Comparison of ENCODE assay signal across 8 mouse cellular contexts in genomic region chr5:30647396-30647795, GRCm38 (mm10). TPM values are rescaled to one million over a fixed set of nuclear protein-coding genes. Genes with fewer than 3 reads are reported as not detected.
A peak's percentile ranks its signal among the peaks of the same experiment; 100 is the strongest.
DNase-seq lines count a peak whose midpoint lies in the region; ATAC-seq and TF ChIP-seq lines count a peak whose summit lies in the region.

No protein-coding gene starts in this region.

- in situ Hi-C loops in CH12.LX (cut with MboI; ENCODE audit: low pct_ligation_motif_present, low pct_unique_long_range_greater_than_20kb, low sequenced_read_pairs) = loop anchor here (10.0 kb wide), 1 partner anchor 223 kb away; no protein-coding TSS in a partner anchor

- dilution Hi-C loops in CH12.LX (cut with MboI; ENCODE audit: extremely low pct_ligation_motif_present, extremely low pct_unique_long_range_greater_than_20kb, low sequenced_read_pairs) = loop anchor here (25.0 kb wide), 1 partner anchor 110 kb away; the partner anchor contains the start of gene Cib4

- peak overlapping the region; percentile 61; the same call in 1 of the 2 replicates for H3K9ac ChIP-seq in CH12.LX (ENCODE audit: insufficient read depth, low read depth)
- H3K9ac ChIP-seq in forebrain, embryonic 11.5 days (ENCODE audit: low read length) = peak overlapping the region; percentile 71
- peak overlapping the region; percentile 42 for H3K9ac ChIP-seq in liver, embryonic 14.5 days (replicated peaks)

- no peak for TF ChIP-seq RAD21 in CH12.LX (IDR thresholded peaks at IDR 0.05; ENCODE audit: low read depth, low read length)

- H3K9me3 ChIP-seq in heart, embryonic 10.5 days = no peaks in the 10 kb centered on the region
- H3K9me3 ChIP-seq in CH12.LX (replicated peaks; ENCODE audit: low read length) = no peaks in the 10 kb centered on the region
- no peaks in the 10 kb centered on the region for H3K9me3 ChIP-seq in forebrain, embryonic 11.5 days (ENCODE audit: control insufficient read depth, low read length)
- no peaks in the 10 kb centered on the region for H3K9me3 ChIP-seq in liver, embryonic 14.5 days (ENCODE audit: control insufficient read depth, low read length)

- TF ChIP-seq EP300 in CH12.LX (IDR thresholded peaks at IDR 0.05; ENCODE audit: low read length) = no peak
- no peak for TF ChIP-seq EP300 in liver, embryonic 14.5 days (IDR thresholded peaks at IDR 0.05; ENCODE audit: low read depth)

- H3K27me3 ChIP-seq in heart, embryonic 10.5 days (ENCODE audit: insufficient read depth, poor library complexity, severe bottlenecking) = no peaks in the 10 kb centered on the region
- peaks cover 20% of the 10 kb centered on the region for H3K27me3 ChIP-seq in CH12.LX (replicated peaks)
- H3K27me3 ChIP-seq in forebrain, embryonic 11.5 days (ENCODE audit: control insufficient read depth, insufficient read depth, low read length) = no peaks in the 10 kb centered on the region
- H3K27me3 ChIP-seq in liver, embryonic 14.5 days (ENCODE audit: control insufficient read depth, insufficient read depth, low read length) = no peaks in the 10 kb centered on the region

- H3K27ac ChIP-seq in heart, embryonic 10.5 days = peak overlapping the region; percentile 87
- H3K27ac ChIP-seq in CH12.LX (ENCODE audit: insufficient read depth, low read depth) = no peak overlapping the region
- H3K27ac ChIP-seq in forebrain, embryonic 11.5 days (ENCODE audit: low read depth, low read length) = no peak overlapping the region
- H3K27ac ChIP-seq in liver, embryonic 14.5 days = no peak overlapping the region

- no peak for TF ChIP-seq POLR2A in CH12.LX (IDR thresholded peaks at IDR 0.05; ENCODE audit: low read depth, low read length)

- H3K4me1 ChIP-seq in heart, embryonic 10.5 days = peaks cover 49% of the 10 kb centered on the region
- peaks cover 12 to 42% of the 10 kb centered on the region in 2 experiments for H3K4me1 ChIP-seq in CH12.LX (ENCODE audit: control insufficient read depth in 1 of 2, insufficient read depth in 2 of 2)
- H3K4me1 ChIP-seq in forebrain, embryonic 11.5 days (replicated peaks; ENCODE audit: control insufficient read depth, insufficient read depth, low read length) = 0 out of 2 replicates have a peak, but pooled peaks cover 3% of the 10 kb centered on the region
- H3K4me1 ChIP-seq in liver, embryonic 14.5 days (replicated peaks; ENCODE audit: control insufficient read depth in 2 of 2, insufficient read depth in 2 of 2, low read length in 1 of 2) = peaks cover 7 to 22% of the 10 kb centered on the region in 2 experiments

- peak overlapping the region; percentile 94 for H3K4me3 ChIP-seq in heart, embryonic 10.5 days
- peak overlapping the region; percentile 93 to 99 (median 95) for H3K4me3 ChIP-seq in CH12.LX (replicated peaks in 1 of 3; ENCODE audit: low read depth in 2 of 3, low read length in 2 of 3, poor library complexity in 1 of 3)
- H3K4me3 ChIP-seq in forebrain, embryonic 11.5 days (ENCODE audit: low read depth, low read length) = peak overlapping the region; percentile 66
- H3K4me3 ChIP-seq in liver, embryonic 14.5 days (ENCODE audit: insufficient read depth in 1 of 2, low read depth in 2 of 2, low read length in 2 of 2) = peak overlapping the region; percentile 89 to 97

- DNase-seq in heart, embryonic 10.5 days (ENCODE audit: low spot score) = no peak
- DNase-seq in heart, adult 8-10 months (ENCODE audit: low spot score) = no peak
- no peak for DNase-seq in CH12.LX (ENCODE audit: extremely low read depth)
- DNase-seq in forebrain, embryonic 11.5 days (ENCODE audit: low spot score) = no peak
- DNase-seq in liver, embryonic 14.5 days (ENCODE audit: low read depth in 3 of 3, low spot score in 3 of 3) = no peak
- DNase-seq in left cerebral cortex, adult 11 months (ENCODE audit: low spot score) = no peak
- no peak for DNase-seq in urinary bladder, postnatal 14 days (ENCODE audit: low spot score)
- no peak for DNase-seq in kidney, postnatal 4 days

- 21% methylated on average over 9 of the region's 9 CpGs for WGBS in heart, embryonic 10.5 days
- WGBS in forebrain, embryonic 11.5 days = 21% methylated on average over 9 of the region's 9 CpGs
- WGBS in liver, embryonic 14.5 days (ENCODE audit: insufficient replicate concordance) = 22% methylated on average over 9 of the region's 9 CpGs

- H3K36me3 ChIP-seq in heart, embryonic 10.5 days = 0 out of 2 replicates have a peak, but pooled peaks cover 7% of the 10 kb centered on the region
- H3K36me3 ChIP-seq in CH12.LX (replicated peaks in 1 of 2; ENCODE audit: control insufficient read depth in 1 of 2, insufficient read depth in 1 of 2, low read length in 1 of 2) = peaks cover 0 to 17% of the 10 kb centered on the region in 2 experiments
- no peaks in the 10 kb centered on the region for H3K36me3 ChIP-seq in forebrain, embryonic 11.5 days (ENCODE audit: control insufficient read depth, insufficient read depth, low read length)
- H3K36me3 ChIP-seq in liver, embryonic 14.5 days (replicated peaks; ENCODE audit: control insufficient read depth, insufficient read depth, low read depth) = no peaks in the 10 kb centered on the region

- no peaks in the 10 kb centered on the region for H3K79me2 ChIP-seq in CH12.LX (replicated peaks; ENCODE audit: control insufficient read depth, extremely low read depth, insufficient read depth, poor library complexity, severe bottlenecking)

- peak overlapping the region; percentile 72 for H3K4me2 ChIP-seq in CH12.LX (ENCODE audit: insufficient read depth, low read depth, poor library complexity, severe bottlenecking)
- peak overlapping the region; percentile 93 for H3K4me2 ChIP-seq in forebrain, embryonic 11.5 days (ENCODE audit: low read depth, low read length, severe bottlenecking)
- H3K4me2 ChIP-seq in liver, embryonic 14.5 days (ENCODE audit: low read depth) = peak overlapping the region; percentile 70

- ATAC-seq in forebrain, embryonic 11.5 days (replicated peaks; ENCODE audit: low FRiP score) = no peak
- ATAC-seq in liver, embryonic 14.5 days (ENCODE audit: insufficient read depth) = no peak

- no peak for TF ChIP-seq CTCF in CH12.LX (conservative IDR thresholded peaks at IDR 0.05 in 1 of 2, IDR thresholded peaks at IDR 0.05 in 1 of 2; ENCODE audit: low read depth in 2 of 2, low read length in 2 of 2)
- no peak for TF ChIP-seq CTCF in liver, embryonic 14.5 days (IDR thresholded peaks at IDR 0.05; ENCODE audit: low read depth)

TF ChIP-seq in CH12.LX, 34 proteins besides CTCF, POLR2A, EP300 and RAD21:
- TF ChIP-seq KAT2A (IDR thresholded peaks at IDR 0.05; ENCODE audit: insufficient replicate concordance, low read length) (no peak), USF1 (IDR thresholded peaks at IDR 0.05; ENCODE audit: low read depth, low read length) (no peak), JUND (conservative IDR thresholded peaks at IDR 0.05; ENCODE audit: low read depth, low read length) (no peak), BHLHE40 (IDR thresholded peaks at IDR 0.05; ENCODE audit: low read depth, low read length) (no peak), GABPA (IDR thresholded peaks at IDR 0.05; ENCODE audit: insufficient replicate concordance, low read depth, low read length) (no peak), CHD2 (IDR thresholded peaks at IDR 0.05; ENCODE audit: low read length) (no peak), TBP (conservative IDR thresholded peaks at IDR 0.05; ENCODE audit: low read depth, low read length) (no peak), MXI1 (IDR thresholded peaks at IDR 0.05; ENCODE audit: low read depth, low read length) (no peak), HCFC1 (IDR thresholded peaks at IDR 0.05; ENCODE audit: low read depth, low read length) (no peak), ZC3H11A (IDR thresholded peaks at IDR 0.05; ENCODE audit: low read depth, low read length) (no peak), MAZ (IDR thresholded peaks at IDR 0.05; ENCODE audit: low read depth, low read length) (no peak; the same call in 1 of the 2 replicates)
TF ChIP-seq in CH12.LX: peak in this region for 0.

RNA-seq across cellular contexts. Expression of gene Slc35f6, which starts 0.3 kb away (rescaled TPM):
- polyA plus RNA-seq in heart, embryonic 10.5 days (2016; fragmentation: Nextera tagmentation; extraction: Ambion mirVana) = 25.5 and 28.4 TPM in 2 replicates
- 10 to 100 TPM; 48.3 to 60.9 (median 54.9) TPM for total RNA-seq in heart, adult 8-10 months (2022)
- 8.9 and 10.5 TPM in 2 replicates for total RNA-seq in CH12.LX (2012; rRNA removed)
- total RNA-seq in CH12.LX (2014; rRNA removed) = 8.0 and 9.5 TPM in 2 replicates
- polyA plus RNA-seq in CH12.LX (2012; ENCODE audit: insufficient read length, low read depth) = 9.0 and 9.4 TPM in 2 replicates
- 24.1 and 28.3 TPM in 2 replicates for polyA plus RNA-seq in forebrain, embryonic 11.5 days (2014; fragmentation: Nextera tagmentation; extraction: Ambion mirVana)
- polyA plus RNA-seq in liver, embryonic 14.5 days (2012; rRNA removed) = 10.1 and 12.2 TPM in 2 replicates
- polyA plus RNA-seq in liver, embryonic 14.5 days (2014; fragmentation: Nextera tagmentation; extraction: Ambion mirVana) = 9.9 and 10.2 TPM in 2 replicates

RNA-seq across cellular contexts. Expression of gene Cenpa, which starts 19.2 kb away (rescaled TPM):
- 323 and 372 TPM in 2 replicates for polyA plus RNA-seq in heart, embryonic 10.5 days (2016; fragmentation: Nextera tagmentation; extraction: Ambion mirVana)
- total RNA-seq in heart, adult 8-10 months (2022) = 10 to 100 TPM; 50.6 to 80.0 (median 64.5) TPM
- 89.4 and 99.1 TPM in 2 replicates for total RNA-seq in CH12.LX (2012; rRNA removed)
- total RNA-seq in CH12.LX (2014; rRNA removed) = 125 and 138 TPM in 2 replicates
- 143 and 163 TPM in 2 replicates for polyA plus RNA-seq in CH12.LX (2012; ENCODE audit: insufficient read length, low read depth)
- polyA plus RNA-seq in forebrain, embryonic 11.5 days (2014; fragmentation: Nextera tagmentation; extraction: Ambion mirVana) = 439 and 447 TPM in 2 replicates
- polyA plus RNA-seq in liver, embryonic 14.5 days (2012; rRNA removed) = 116 and 122 TPM in 2 replicates
- polyA plus RNA-seq in liver, embryonic 14.5 days (2014; fragmentation: Nextera tagmentation; extraction: Ambion mirVana) = 209 and 236 TPM in 2 replicates

RNA-seq across cellular contexts. Expression of gene Kcnk3, which starts 59.4 kb away (rescaled TPM):
- polyA plus RNA-seq in heart, embryonic 10.5 days (2016; fragmentation: Nextera tagmentation; extraction: Ambion mirVana) = 17.0 and 34.2 TPM in 2 replicates
- total RNA-seq in heart, adult 8-10 months (2022) = 100 to 1,000 TPM; 268 to 282 (median 276) TPM
- not detected in 2 replicates for total RNA-seq in CH12.LX (2012; rRNA removed)
- not detected in 2 replicates for total RNA-seq in CH12.LX (2014; rRNA removed)
- polyA plus RNA-seq in CH12.LX (2012; ENCODE audit: insufficient read length, low read depth) = not detected in 2 replicates
- 0.20 and 0.24 TPM in 2 replicates for polyA plus RNA-seq in forebrain, embryonic 11.5 days (2014; fragmentation: Nextera tagmentation; extraction: Ambion mirVana)
- 0.07 and 0.11 TPM in 2 replicates for polyA plus RNA-seq in liver, embryonic 14.5 days (2012; rRNA removed)
- polyA plus RNA-seq in liver, embryonic 14.5 days (2014; fragmentation: Nextera tagmentation; extraction: Ambion mirVana) = 0.11 and 0.16 TPM in 2 replicates

Comparison
In these comparisons a context has a peak if more than half of its experiments do, and no peak if none do; other contexts are left out.
1. RNA of gene Kcnk3, which starts 59.4 kb away (polyA plus RNA-seq): 17.0 to 34.2 TPM in heart, embryonic 10.5 days; 0.20 to 0.24 TPM in forebrain, embryonic 11.5 days, 0.07 to 0.16 TPM in liver, embryonic 14.5 days and not detected in CH12.LX; every median in the first group is over 10 times any median in the second.
2. Peak in every context shown above with its lines, with median percentiles within 50 percentile points of each other: H3K4me3 ChIP-seq, H3K4me2 ChIP-seq and H3K9ac ChIP-seq.